Mouse (Mus musculus): ENCODE results near the gene Npdc1. TPM values are rescaled to one million over a fixed set of nuclear protein-coding genes. Genes with fewer than 3 reads are reported as not detected.

Gene Npdc1
- polyA plus RNA-seq, 1 experiment from 2014 or later: 493 TPM

Small RNA genes lying within 50 kb of the gene (microRNA-seq; reads per million reads assigned to microRNA genes)
- not detected for gene Mir3087

Other genes with a start within 250 kb of the Npdc1 start
- gene Nrarp, start 218.6 kb upstream of the Npdc1 start, polyA plus RNA-seq (2015; fragmentation: Nextera tagmentation; extraction: Ambion mirVana): 18.9 and 20.2 TPM in 2 replicates
- 1.9 and 2.3 TPM in 2 replicates for gene Tor4a, start 202.5 kb upstream of the Npdc1 start, polyA plus RNA-seq (2015; fragmentation: Nextera tagmentation; extraction: Ambion mirVana)
- 108 and 112 TPM in 2 replicates for gene Nelfb, start 187.9 kb upstream of the Npdc1 start, polyA plus RNA-seq (2015; fragmentation: Nextera tagmentation; extraction: Ambion mirVana)
- gene Stpg3, start 184.7 kb upstream of the Npdc1 start, polyA plus RNA-seq (2015; fragmentation: Nextera tagmentation; extraction: Ambion mirVana): not detected in 2 replicates
- 0.70 and 0.72 TPM in 2 replicates for gene Fam166a, start 180.6 kb upstream of the Npdc1 start, polyA plus RNA-seq (2015; fragmentation: Nextera tagmentation; extraction: Ambion mirVana)
- 444 and 468 TPM in 2 replicates for gene Tubb4b, start 174.6 kb upstream of the Npdc1 start, polyA plus RNA-seq (2015; fragmentation: Nextera tagmentation; extraction: Ambion mirVana)
- gene Slc34a3, start 165.0 kb upstream of the Npdc1 start, polyA plus RNA-seq (2015; fragmentation: Nextera tagmentation; extraction: Ambion mirVana): not detected in 2 replicates
- gene Rnf224, start 162.6 kb upstream of the Npdc1 start, polyA plus RNA-seq (2015; fragmentation: Nextera tagmentation; extraction: Ambion mirVana): not detected in 2 replicates
- gene Rnf208, start 157.1 kb upstream of the Npdc1 start, polyA plus RNA-seq (2015; fragmentation: Nextera tagmentation; extraction: Ambion mirVana): 145 and 177 TPM in 2 replicates
- gene Cysrt1, start 156.9 kb upstream of the Npdc1 start, polyA plus RNA-seq (2015; fragmentation: Nextera tagmentation; extraction: Ambion mirVana): 0.23 TPM in 1 of 2 replicates, not detected in the other
- 4.9 and 6.3 TPM in 2 replicates for gene AL732309.1, start 152.5 kb upstream of the Npdc1 start, polyA plus RNA-seq (2015; fragmentation: Nextera tagmentation; extraction: Ambion mirVana)
- gene Tmem203, start 143.9 kb upstream of the Npdc1 start, polyA plus RNA-seq (2015; fragmentation: Nextera tagmentation; extraction: Ambion mirVana): 13.4 and 13.8 TPM in 2 replicates
- 17.1 and 21.5 TPM in 2 replicates for gene Tprn, start 136.7 kb upstream of the Npdc1 start, polyA plus RNA-seq (2015; fragmentation: Nextera tagmentation; extraction: Ambion mirVana)
- gene Ssna1, start 126.9 kb upstream of the Npdc1 start, polyA plus RNA-seq (2015; fragmentation: Nextera tagmentation; extraction: Ambion mirVana): 171 and 183 TPM in 2 replicates
- gene Anapc2, start 126.9 kb upstream of the Npdc1 start, polyA plus RNA-seq (2015; fragmentation: Nextera tagmentation; extraction: Ambion mirVana): 139 and 143 TPM in 2 replicates
- not detected in 2 replicates for gene Tmem210, start 111.2 kb upstream of the Npdc1 start, polyA plus RNA-seq (2015; fragmentation: Nextera tagmentation; extraction: Ambion mirVana)
- 0.18 TPM in 1 of 2 replicates, not detected in the other for gene Lrrc26, start 109.4 kb upstream of the Npdc1 start, polyA plus RNA-seq (2015; fragmentation: Nextera tagmentation; extraction: Ambion mirVana)
- gene Grin1, start 80.2 kb upstream of the Npdc1 start, polyA plus RNA-seq (2015; fragmentation: Nextera tagmentation; extraction: Ambion mirVana): 58.4 and 61.3 TPM in 2 replicates
- gene Man1b1, start 67.0 kb upstream of the Npdc1 start, polyA plus RNA-seq (2015; fragmentation: Nextera tagmentation; extraction: Ambion mirVana): 43.6 and 45.2 TPM in 2 replicates
- gene Dpp7, start 43.0 kb upstream of the Npdc1 start, polyA plus RNA-seq (2015; fragmentation: Nextera tagmentation; extraction: Ambion mirVana): 24.4 and 24.9 TPM in 2 replicates
- gene Uap1l1, start 33.7 kb upstream of the Npdc1 start, polyA plus RNA-seq (2015; fragmentation: Nextera tagmentation; extraction: Ambion mirVana): 5.1 and 6.4 TPM in 2 replicates
- gene Sapcd2, start 27.0 kb upstream of the Npdc1 start, polyA plus RNA-seq (2015; fragmentation: Nextera tagmentation; extraction: Ambion mirVana): 11.8 and 13.8 TPM in 2 replicates
- gene Entpd2, start 3.5 kb upstream of the Npdc1 start, polyA plus RNA-seq (2015; fragmentation: Nextera tagmentation; extraction: Ambion mirVana): 3.7 and 7.0 TPM in 2 replicates
- gene Fut7, start 23.9 kb downstream of the Npdc1 start, polyA plus RNA-seq (2015; fragmentation: Nextera tagmentation; extraction: Ambion mirVana): 0.08 TPM in 1 of 2 replicates, not detected in the other
- gene Abca2, start 29.4 kb downstream of the Npdc1 start, polyA plus RNA-seq (2015; fragmentation: Nextera tagmentation; extraction: Ambion mirVana): 15.0 and 15.1 TPM in 2 replicates
- 3.7 and 4.3 TPM in 2 replicates for gene Clic3, start 57.5 kb downstream of the Npdc1 start, polyA plus RNA-seq (2015; fragmentation: Nextera tagmentation; extraction: Ambion mirVana)
- gene Paxx, start 61.7 kb downstream of the Npdc1 start, polyA plus RNA-seq (2015; fragmentation: Nextera tagmentation; extraction: Ambion mirVana): 109 and 119 TPM in 2 replicates
- 647 and 983 TPM in 2 replicates for gene Ptgds, start 70.7 kb downstream of the Npdc1 start, polyA plus RNA-seq (2015; fragmentation: Nextera tagmentation; extraction: Ambion mirVana)
- not detected in 2 replicates for gene Lcn12, start 94.6 kb downstream of the Npdc1 start, polyA plus RNA-seq (2015; fragmentation: Nextera tagmentation; extraction: Ambion mirVana)
- 120 and 143 TPM in 2 replicates for gene Fbxw5, start 101.4 kb downstream of the Npdc1 start, polyA plus RNA-seq (2015; fragmentation: Nextera tagmentation; extraction: Ambion mirVana)
- gene C8g, start 102.4 kb downstream of the Npdc1 start, polyA plus RNA-seq (2015; fragmentation: Nextera tagmentation; extraction: Ambion mirVana): 5.8 and 6.1 TPM in 2 replicates
- 16.5 and 19.4 TPM in 2 replicates for gene Traf2, start 147.6 kb downstream of the Npdc1 start, polyA plus RNA-seq (2015; fragmentation: Nextera tagmentation; extraction: Ambion mirVana)
- 375 and 378 TPM in 2 replicates for gene Edf1, start 158.5 kb downstream of the Npdc1 start, polyA plus RNA-seq (2015; fragmentation: Nextera tagmentation; extraction: Ambion mirVana)
- gene Mamdc4, start 175.5 kb downstream of the Npdc1 start, polyA plus RNA-seq (2015; fragmentation: Nextera tagmentation; extraction: Ambion mirVana): 1.6 and 2.1 TPM in 2 replicates
- 159 and 169 TPM in 2 replicates for gene Phpt1, start 175.9 kb downstream of the Npdc1 start, polyA plus RNA-seq (2015; fragmentation: Nextera tagmentation; extraction: Ambion mirVana)
- 14.5 and 16.5 TPM in 2 replicates for gene Ajm1, start 182.4 kb downstream of the Npdc1 start, polyA plus RNA-seq (2015; fragmentation: Nextera tagmentation; extraction: Ambion mirVana)
- gene Rabl6, start 209.2 kb downstream of the Npdc1 start, polyA plus RNA-seq (2015; fragmentation: Nextera tagmentation; extraction: Ambion mirVana): 70.0 and 73.5 TPM in 2 replicates
- gene Ccdc183, start 218.3 kb downstream of the Npdc1 start, polyA plus RNA-seq (2015; fragmentation: Nextera tagmentation; extraction: Ambion mirVana): 0.27 and 0.45 TPM in 2 replicates
- 47.0 and 57.8 TPM in 2 replicates for gene Tmem141, start 222.7 kb downstream of the Npdc1 start, polyA plus RNA-seq (2015; fragmentation: Nextera tagmentation; extraction: Ambion mirVana)
- 3.7 and 4.6 TPM in 2 replicates for gene Fcna, start 228.7 kb downstream of the Npdc1 start, polyA plus RNA-seq (2015; fragmentation: Nextera tagmentation; extraction: Ambion mirVana)